11 mouse cellular contexts compared by ENCODE assay signal in genomic region chr4:43693806-43694241, GRCm38 (mm10). TPM values are rescaled to one million over a fixed set of nuclear protein-coding genes. Genes with fewer than 3 reads are reported as not detected.
DNase-seq lines count a peak whose midpoint lies in the region; ATAC-seq and TF ChIP-seq lines count a peak whose summit lies in the region.
"Had no signal": no experiment of that assay in that cellular context is flagged by ENCODE, and none has a peak within 500 bp of the region (broad histone marks: within the 10 kb centered on the region; RNA-seq: fewer than 3 reads in every experiment).

No protein-coding gene starts in this region.

- no peak overlapping the region for H3K9ac ChIP-seq in liver, embryonic 11.5 days (ENCODE audit: low read depth, low read length)
- H3K9ac ChIP-seq: forebrain, embryonic 13.5 days had no signal

- H3K4me1 ChIP-seq in lung, adult 2 months (ENCODE audit: control insufficient read depth, insufficient read depth, low read length) = peaks cover 2% of the 10 kb centered on the region; the same call in 1 of the 2 replicates
- H3K4me1 ChIP-seq in liver, embryonic 11.5 days (replicated peaks; ENCODE audit: control insufficient read depth, insufficient read depth, low read length) = peaks cover 22% of the 10 kb centered on the region
- H3K4me1 ChIP-seq: forebrain, embryonic 13.5 days had no signal

- TF ChIP-seq CTCF in lung, adult 2 months (IDR thresholded peaks at IDR 0.05; ENCODE audit: insufficient read depth, low read length) = no peak

- H3K9me3 ChIP-seq in liver, embryonic 11.5 days (ENCODE audit: control insufficient read depth, low read length) = no peaks in the 10 kb centered on the region
- H3K9me3 ChIP-seq: forebrain, embryonic 13.5 days had no signal

- no peak overlapping the region for H3K4me2 ChIP-seq in liver, embryonic 11.5 days
- H3K4me2 ChIP-seq: forebrain, embryonic 13.5 days had no signal

- WGBS in lung, adult 2 months = 39% methylated on average over 5 of the region's 5 CpGs
- 29% methylated on average over 5 of the region's 5 CpGs for WGBS in liver, embryonic 11.5 days

- no peaks in the 10 kb centered on the region for H3K36me3 ChIP-seq in liver, embryonic 11.5 days (ENCODE audit: control insufficient read depth, insufficient read depth, low read length)

- no peak for TF ChIP-seq POLR2A in lung, adult 2 months (IDR thresholded peaks at IDR 0.05; ENCODE audit: borderline replicate concordance, extremely low read depth, low read depth, low read length)

- H3K27ac ChIP-seq in liver, embryonic 11.5 days (ENCODE audit: low read depth, low read length) = no peak overlapping the region
- H3K27ac ChIP-seq: forebrain, embryonic 13.5 days had no signal

- peak; percentile 63 to 72 for DNase-seq in lung, adult 18-20 months
- no peak for DNase-seq in lung, adult 2 months
- peak; percentile 60 for DNase-seq in adrenal gland, postnatal 25 days
- DNase-seq in liver, embryonic 11.5 days (ENCODE audit: low spot score) = no peak
- DNase-seq in skeletal muscle tissue, adult 2 months (ENCODE audit: low read depth, low spot score) = peak; percentile 56
- DNase-seq in embryo, embryonic 11 days = no peak
- DNase-seq in frontal cortex, postnatal 25 days (ENCODE audit: low spot score in 2 of 2) = no peak
- no peak for DNase-seq in testis, postnatal 10 days (ENCODE audit: low spot score)
- DNase-seq: kidney, postnatal 4 days had no signal

- no peak overlapping the region for H3K4me3 ChIP-seq in lung, adult 2 months (replicated peaks; ENCODE audit: extremely low read depth, low read depth, low read length)
- H3K4me3 ChIP-seq in liver, embryonic 11.5 days (ENCODE audit: low read depth, low read length) = no peak overlapping the region
- H3K4me3 ChIP-seq: forebrain, embryonic 13.5 days had no signal

- H3K27me3 ChIP-seq in liver, embryonic 11.5 days (replicated peaks; ENCODE audit: control insufficient read depth, insufficient read depth, low read length) = peaks cover 2% of the 10 kb centered on the region; the same call in 1 of the 2 replicates
- H3K27me3 ChIP-seq: forebrain, embryonic 13.5 days; Patski had no signal

- ATAC-seq in liver, embryonic 11.5 days (replicated peaks; ENCODE audit: low FRiP score) = peak; percentile 54; the same call in 1 of the 2 replicates
- ATAC-seq: forebrain, embryonic 13.5 days; Patski had no signal

RNA-seq across cellular contexts. Expression of gene Olfr70, which starts 6.8 kb away (rescaled TPM):
- polyA plus RNA-seq in lung, adult 2 months (2012; rRNA removed) = not detected in 2 replicates
- not detected in 2 replicates for total RNA-seq in adrenal gland, postnatal 25 days (2021)
- polyA plus RNA-seq in liver, embryonic 11.5 days (2014; fragmentation: Nextera tagmentation; extraction: Ambion mirVana) = not detected in 2 replicates
- polyA plus RNA-seq: forebrain, embryonic 13.5 days; Patski had no signal

RNA-seq across cellular contexts. Expression of gene Olfr71, which starts 16.2 kb away (rescaled TPM):
- polyA plus RNA-seq in lung, adult 2 months (2012; rRNA removed) = 0.37 and 0.67 TPM in 2 replicates
- not detected in 2 replicates for total RNA-seq in adrenal gland, postnatal 25 days (2021)
- not detected in 2 replicates for polyA plus RNA-seq in liver, embryonic 11.5 days (2014; fragmentation: Nextera tagmentation; extraction: Ambion mirVana)
- polyA plus RNA-seq: forebrain, embryonic 13.5 days; Patski had no signal

RNA-seq across cellular contexts. Expression of gene Fam221b, which starts 24.9 kb away (rescaled TPM):
- 0.04 and 0.15 TPM in 2 replicates for polyA plus RNA-seq in lung, adult 2 months (2012; rRNA removed)
- total RNA-seq in adrenal gland, postnatal 25 days (2021) = 0.21 TPM in 1 of 2 replicates, not detected in the other
- polyA plus RNA-seq in liver, embryonic 11.5 days (2014; fragmentation: Nextera tagmentation; extraction: Ambion mirVana) = 2.2 and 2.3 TPM in 2 replicates

RNA-seq across cellular contexts. Expression of gene Tmem8b, which starts 25.1 kb away (rescaled TPM):
- 13.1 and 17.3 TPM in 2 replicates for polyA plus RNA-seq in lung, adult 2 months (2012; rRNA removed)
- total RNA-seq in adrenal gland, postnatal 25 days (2021) = 4.3 and 7.4 TPM in 2 replicates
- 0.84 and 1.1 TPM in 2 replicates for polyA plus RNA-seq in liver, embryonic 11.5 days (2014; fragmentation: Nextera tagmentation; extraction: Ambion mirVana)

RNA-seq across cellular contexts. Expression of gene Hrct1, which starts 33.2 kb away (rescaled TPM):
- polyA plus RNA-seq in lung, adult 2 months (2012; rRNA removed) = 14.4 and 15.1 TPM in 2 replicates
- total RNA-seq in adrenal gland, postnatal 25 days (2021) = 1.5 and 1.9 TPM in 2 replicates
- polyA plus RNA-seq in liver, embryonic 11.5 days (2014; fragmentation: Nextera tagmentation; extraction: Ambion mirVana) = 0.25 and 0.45 TPM in 2 replicates

Comparison
In these comparisons a context has a peak if more than half of its experiments do, and no peak if none do; other contexts are left out.
1. DNase-seq: peak in lung, adult 18-20 months (2 of 2), adrenal gland, postnatal 25 days (single experiment) and skeletal muscle tissue, adult 2 months (single experiment); none in lung, adult 2 months (single experiment), liver, embryonic 11.5 days (single experiment), embryo, embryonic 11 days (single experiment), frontal cortex, postnatal 25 days (0 of 2) and testis, postnatal 10 days (single experiment).